Mouse (Mus musculus): ENCODE data around the gene Ldlrad3.

The Ldlrad3 gene

GRCm38 (mm10) chr2:102113323-102113722 lies 72.9 kb downstream of the Ldlrad3 start:
- peak; percentile 86 for DNase-seq

- no peak for DNase-seq
These were observed 74.2 kb downstream of the Ldlrad3 start for GRCm38 (mm10) chr2:102111906-102112499.

- no peak for DNase-seq
These were observed 75.9 kb downstream of the Ldlrad3 start for GRCm38 (mm10) chr2:102110306-102110705.

- DNase-seq, result peak; percentile 44
These were observed 78.9 kb downstream of the Ldlrad3 start for GRCm38 (mm10) chr2:102107280-102107679.

- DNase-seq, result no peak
These were observed 79.5 kb downstream of the Ldlrad3 start for GRCm38 (mm10) chr2:102106728-102107127.

- DNase-seq, result no peak
These were observed 80.7 kb downstream of the Ldlrad3 start for GRCm38 (mm10) chr2:102105454-102105853.

GRCm38 (mm10) chr2:102103955-102104354 lies 82.2 kb downstream of the Ldlrad3 start:
- no peak for DNase-seq

GRCm38 (mm10) chr2:102100490-102100889 lies 85.7 kb downstream of the Ldlrad3 start:
- DNase-seq, result no peak

- peak; percentile 27 for DNase-seq
These were observed 86.3 kb downstream of the Ldlrad3 start for GRCm38 (mm10) chr2:102099702-102100450.

- no peak for DNase-seq
These were observed 86.9 kb downstream of the Ldlrad3 start for GRCm38 (mm10) chr2:102099261-102099660.

GRCm38 (mm10) chr2:102094773-102095172 lies 91.4 kb downstream of the Ldlrad3 start:
- DNase-seq, result peak; percentile 22

- DNase-seq, result no peak
These were observed 91.9 kb downstream of the Ldlrad3 start for GRCm38 (mm10) chr2:102094281-102094680.

- DNase-seq, result no peak
These were observed 93.6 kb downstream of the Ldlrad3 start for GRCm38 (mm10) chr2:102092579-102092978.

- DNase-seq, result peak; percentile 74
These were observed 94.5 kb downstream of the Ldlrad3 start for GRCm38 (mm10) chr2:102091516-102092350.

- no peak for DNase-seq
These were observed 98.4 kb downstream of the Ldlrad3 start for GRCm38 (mm10) chr2:102087787-102088186.

GRCm38 (mm10) chr2:102086583-102086982 lies 99.6 kb downstream of the Ldlrad3 start:
- DNase-seq, result no peak

GRCm38 (mm10) chr2:102082782-102083181 lies 103.4 kb downstream of the Ldlrad3 start:
- no peak for DNase-seq

GRCm38 (mm10) chr2:102077554-102077953 lies 108.6 kb downstream of the Ldlrad3 start:
- peak; percentile 74 for DNase-seq

GRCm38 (mm10) chr2:102076237-102076636 lies 109.9 kb downstream of the Ldlrad3 start:
- DNase-seq, result no peak

GRCm38 (mm10) chr2:102073266-102074037 lies 112.7 kb downstream of the Ldlrad3 start:
- no peak for DNase-seq

- no peak for DNase-seq
These were observed 113.3 kb downstream of the Ldlrad3 start for GRCm38 (mm10) chr2:102072859-102073258.

GRCm38 (mm10) chr2:102071022-102071717 lies 115.0 kb downstream of the Ldlrad3 start:
- DNase-seq, result no peak

Data from kidney, postnatal 14 days (tissue).